Mouse (Mus musculus) liver (tissue): ENCODE measurements around the gene Iqcf3.
A peak's percentile ranks its signal among the peaks of the same experiment; 100 is the strongest.
"Not testable (repeated sequence)": the region's sequence is repeated elsewhere in the genome, so short reads cannot be mapped to it uniquely, and the experiment has no call there.

Experiments used
- DNase-seq: peaks from one replicate; pipeline ENCODE4 v3.0.0-alpha.2; 2020; ENCODE audit warnings: mixed read lengths

Gene Iqcf3

GRCm38 (mm10) chr9:106561531-106561930, at the start of gene Iqcf3:
Gene Iqcf3 (minus strand): TSS chr9:106561631.
- DNase-seq = no peak

- no peak for DNase-seq
Measured at GRCm38 (mm10) chr9:106610727-106611126, 49.3 kb upstream of the Iqcf3 start.

DNA sequence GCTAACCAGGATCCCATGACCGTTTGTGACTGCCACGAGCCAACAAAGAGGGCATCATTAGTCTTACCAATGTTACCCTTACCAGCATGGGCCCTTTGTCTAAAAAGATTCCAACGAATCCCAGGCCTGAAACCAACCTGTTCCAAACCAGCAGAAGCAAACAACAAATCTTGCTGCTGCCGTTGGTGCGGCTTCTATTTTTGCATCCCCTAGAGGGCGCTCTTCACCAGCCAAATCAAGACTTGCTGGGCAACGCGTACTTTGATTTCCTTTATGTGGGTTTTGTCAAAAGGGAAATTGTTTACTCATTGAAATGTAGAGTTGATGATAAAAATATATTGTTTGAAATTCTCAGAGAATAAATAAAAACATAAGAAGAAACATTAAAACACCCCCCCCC, 39.1 kb upstream of the Iqcf3 start:
- peak; percentile 44 for DNase-seq

DNA sequence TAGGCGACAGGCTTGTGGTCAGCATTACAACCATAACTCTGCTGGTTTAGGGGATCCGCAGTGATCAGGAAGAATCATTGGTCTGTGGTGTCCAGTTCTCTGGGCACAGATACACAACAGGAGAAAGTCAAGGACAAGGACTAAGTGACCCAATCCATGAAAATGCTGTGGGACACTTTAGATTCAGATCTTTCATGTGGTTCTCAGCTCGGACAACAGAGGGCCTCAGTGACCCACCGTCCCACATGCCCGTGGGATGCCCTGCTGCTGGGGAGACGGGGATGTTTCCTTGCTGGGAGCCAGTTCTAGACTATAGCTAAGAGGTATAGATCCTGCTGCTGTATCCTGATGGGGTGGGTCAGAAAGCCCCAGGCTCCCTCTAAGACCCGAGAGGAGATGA, 37.0 kb upstream of the Iqcf3 start:
- no peak for DNase-seq

GRCm38 (mm10) chr9:106595836-106596235, 34.4 kb upstream of the Iqcf3 start:
- no peak for DNase-seq

DNA sequence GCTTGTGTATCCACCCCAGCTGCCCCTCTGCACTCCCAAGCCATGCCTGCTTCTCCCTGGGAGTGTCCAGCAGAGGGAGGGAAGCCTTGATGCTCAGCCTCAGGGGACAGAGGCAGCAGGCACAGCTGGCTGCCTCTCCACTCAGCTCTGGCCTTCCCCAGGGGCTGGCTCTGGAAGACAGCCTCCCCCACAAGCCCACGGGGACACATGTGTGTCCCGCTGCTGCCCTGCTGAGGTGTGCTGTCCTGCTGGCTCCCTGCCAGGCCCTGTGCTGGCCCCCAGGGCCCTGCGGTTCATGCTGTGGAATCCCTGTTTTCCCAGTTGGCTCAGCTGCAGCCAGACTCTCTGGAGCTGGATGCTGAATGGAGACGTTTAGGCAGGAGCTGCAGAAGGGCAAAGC, 34.0 kb upstream of the Iqcf3 start:
- DNase-seq = not testable (repeated sequence)

GRCm38 (mm10) chr9:106592158-106592557, 30.7 kb upstream of the Iqcf3 start:
- DNase-seq = no peak

DNA sequence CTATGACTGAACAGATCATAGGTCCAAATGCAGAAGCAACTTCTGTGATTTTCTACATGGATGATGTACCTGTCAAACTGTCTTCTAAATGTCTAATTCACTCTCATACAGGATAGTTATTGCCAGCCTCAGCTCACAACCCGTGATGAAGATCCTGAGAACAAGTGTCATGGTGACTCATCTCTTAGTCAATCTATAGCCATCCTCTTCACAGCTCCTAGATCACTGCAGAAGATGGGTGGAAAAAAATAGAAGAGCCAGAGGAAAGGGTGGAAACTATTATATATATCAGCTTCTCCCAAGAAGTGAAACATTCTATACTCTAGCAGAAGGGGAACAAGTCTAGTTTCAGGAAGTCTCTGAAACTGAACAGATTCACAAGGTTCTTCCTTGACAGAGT, 21.1 kb upstream of the Iqcf3 start:
- DNase-seq = no peak

GRCm38 (mm10) chr9:106580016-106580415, 18.6 kb upstream of the Iqcf3 start:
- DNase-seq = no peak

DNA sequence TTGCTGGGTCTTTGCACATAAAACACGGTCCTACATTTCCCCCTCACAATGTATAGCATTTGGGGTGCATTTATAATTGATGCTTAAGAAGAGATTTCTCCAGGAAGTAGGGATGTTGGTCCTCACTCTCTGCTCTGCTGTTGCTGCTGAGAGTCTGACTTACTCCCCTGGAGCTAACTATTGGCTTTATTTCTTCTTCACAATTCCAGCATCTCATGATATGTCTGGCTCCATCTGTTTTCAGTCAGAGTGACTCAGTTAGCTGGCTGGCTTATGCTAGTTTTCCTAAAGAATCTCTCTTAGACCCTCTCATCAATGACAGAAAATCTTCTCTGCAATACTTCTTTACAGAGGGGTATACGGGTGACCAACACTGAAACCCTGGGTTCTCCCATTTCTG, 14.7 kb upstream of the Iqcf3 start:
- DNase-seq = no peak

- no peak for DNase-seq
Measured at GRCm38 (mm10) chr9:106573366-106573765, 11.9 kb upstream of the Iqcf3 start.

DNA sequence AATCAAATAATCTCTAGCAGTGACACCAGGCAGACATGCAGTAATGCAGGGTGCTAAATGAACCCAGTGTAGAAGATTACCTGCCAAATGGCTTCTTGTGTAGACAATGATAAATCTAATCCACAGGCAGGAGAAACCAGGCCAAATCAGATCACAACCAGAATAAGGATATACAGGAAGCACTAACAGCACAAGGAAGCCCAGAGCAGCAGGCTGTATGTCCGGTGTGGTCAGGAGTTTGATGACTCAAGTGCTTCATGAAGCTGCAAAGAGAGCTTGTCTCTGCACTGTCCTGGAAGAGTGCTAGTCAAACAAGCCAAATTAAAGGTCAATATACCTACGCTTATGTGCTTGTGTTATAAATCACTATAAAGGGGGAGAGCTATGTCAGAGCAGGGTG, 10.8 kb upstream of the Iqcf3 start:
- DNase-seq = no peak

DNA sequence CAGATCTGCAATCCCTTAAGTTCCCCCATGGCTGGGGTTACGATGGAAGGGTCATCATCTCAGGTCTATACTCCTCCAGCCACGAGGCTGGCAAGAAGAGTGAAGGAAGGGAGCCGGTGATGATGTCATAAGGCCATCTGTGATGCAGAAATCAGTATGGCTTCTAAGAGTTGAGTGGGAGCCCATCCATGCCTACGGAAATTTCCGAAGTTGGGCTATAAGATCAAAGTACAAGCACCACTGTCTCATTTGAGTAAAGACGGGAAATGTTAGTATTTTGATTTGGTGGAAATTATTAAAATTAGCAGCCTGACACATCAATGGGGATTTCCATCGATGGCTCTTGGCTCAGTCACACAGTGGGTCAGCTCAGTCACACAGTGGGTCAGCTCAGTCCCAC, 9.5 kb upstream of the Iqcf3 start, which contains the start of gene Iqcf4:
Gene Iqcf4, minus strand, starts transcription at position 101 of the 400 bp plus-strand sequence.
- no peak for DNase-seq

DNA sequence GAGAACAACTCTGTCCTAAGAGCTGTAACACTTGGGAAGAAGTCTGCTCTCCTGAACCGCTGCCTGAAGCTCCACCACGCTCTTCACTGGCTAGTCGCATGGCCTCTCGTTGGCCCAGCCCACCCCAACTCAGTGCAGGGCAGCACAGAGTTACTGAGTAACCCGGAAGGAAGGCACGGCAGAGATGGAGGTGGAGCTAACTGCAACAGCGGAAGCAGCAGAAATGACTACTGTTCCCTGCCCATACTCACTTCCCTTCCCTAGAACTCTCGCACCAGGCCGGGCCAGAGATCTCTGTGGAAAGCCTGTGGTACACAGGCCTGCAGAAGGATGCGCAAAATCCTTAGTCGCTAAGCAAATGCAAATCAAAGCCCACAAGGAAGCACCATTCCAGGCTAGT, 5.0 kb upstream of the Iqcf3 start:
- peak; percentile 42 for DNase-seq

DNA sequence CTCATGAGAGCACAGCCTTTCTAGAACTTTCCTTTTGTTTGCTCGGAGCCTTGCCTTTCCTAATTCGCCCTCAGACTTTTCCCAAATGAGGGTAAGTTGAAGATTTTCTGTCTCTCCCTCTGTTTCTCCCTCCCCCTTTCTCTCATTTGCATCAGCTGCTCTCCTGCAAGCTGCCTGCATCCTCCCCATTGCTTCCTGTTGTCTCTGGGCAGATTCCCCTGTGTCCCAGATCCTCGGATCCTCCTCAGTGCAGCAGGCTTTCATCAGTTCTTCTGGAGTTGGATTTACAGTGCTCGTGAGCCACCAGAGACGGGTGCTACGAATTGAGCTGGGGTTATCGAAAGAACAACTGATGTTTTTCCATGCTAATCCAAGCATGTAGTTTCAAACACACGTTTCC, 2.6 kb upstream of the Iqcf3 start:
- no peak for DNase-seq

GRCm38 (mm10) chr9:106562291-106562690, 860 bp upstream of the Iqcf3 start:
- no peak for DNase-seq

DNA sequence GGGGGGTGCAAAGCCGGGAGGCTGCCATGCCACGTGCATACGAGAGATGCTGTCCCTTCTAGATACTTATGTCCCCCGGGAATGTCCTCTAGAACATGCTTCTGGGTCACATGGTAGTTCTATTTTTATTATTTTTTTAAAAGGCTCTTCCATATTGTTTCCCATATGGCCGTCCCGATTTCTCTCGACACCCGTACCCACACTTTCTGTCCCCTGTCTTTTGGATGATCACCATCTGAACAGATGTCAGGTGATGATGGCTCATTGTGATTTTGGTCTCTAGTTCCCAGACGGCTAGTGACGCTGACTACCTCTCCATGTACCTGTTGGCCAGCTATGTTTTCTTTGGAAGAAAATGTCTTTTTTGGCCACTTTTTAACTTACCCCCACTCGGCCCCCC, 26.5 kb downstream of the Iqcf3 start:
- DNase-seq = no peak

DNA sequence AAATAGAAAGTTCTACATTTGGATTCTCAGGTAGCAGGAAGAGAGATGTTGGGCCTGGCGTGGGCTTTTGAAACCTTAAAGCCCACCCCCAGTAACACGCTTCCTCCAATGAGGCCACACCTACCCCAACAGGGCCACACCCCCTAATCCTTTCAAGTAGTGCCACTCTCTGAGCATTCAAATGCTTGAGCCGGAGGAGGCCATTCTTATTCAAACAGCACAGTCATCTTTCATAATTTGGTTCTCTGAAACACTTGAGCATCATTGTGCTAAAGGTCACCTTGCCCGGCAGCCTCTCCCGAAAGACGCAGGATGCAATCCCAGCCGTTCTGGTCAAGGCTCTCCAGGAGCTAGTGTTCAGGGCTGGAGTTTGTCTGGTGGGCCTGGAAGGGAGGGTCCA, 27.1 kb downstream of the Iqcf3 start:
- DNase-seq = no peak

GRCm38 (mm10) chr9:106531833-106532232, 29.6 kb downstream of the Iqcf3 start:
- peak; percentile 21 for DNase-seq

GRCm38 (mm10) chr9:106519909-106520308, 41.5 kb downstream of the Iqcf3 start:
- no peak for DNase-seq

GRCm38 (mm10) chr9:106519433-106519832, 42.0 kb downstream of the Iqcf3 start:
- no peak for DNase-seq

GRCm38 (mm10) chr9:106514273-106514672, 47.2 kb downstream of the Iqcf3 start, which contains the start of gene Iqcf5:
Gene Iqcf5 (plus strand): TSS chr9:106514573.
- DNase-seq = no peak

DNA sequence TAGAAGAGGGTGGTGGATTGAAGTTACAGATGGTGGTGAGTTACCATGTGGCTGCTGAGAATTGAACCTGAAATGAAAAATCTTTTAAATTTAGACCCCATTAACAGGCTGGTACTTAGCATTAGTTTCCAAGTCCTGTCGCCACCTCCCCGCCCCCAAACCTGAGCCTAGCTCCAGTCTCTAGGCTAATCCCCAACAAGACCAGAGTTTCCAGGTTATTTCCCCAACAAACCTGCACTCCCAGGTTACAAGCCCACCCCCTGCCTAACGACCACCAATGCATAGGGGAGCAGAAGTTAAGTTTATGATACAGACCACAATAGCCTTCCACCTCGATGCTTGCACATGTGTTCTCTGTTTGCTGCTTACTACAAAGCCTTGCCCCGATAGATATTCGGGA, 47.9 kb downstream of the Iqcf3 start:
- no peak for DNase-seq

DNA sequence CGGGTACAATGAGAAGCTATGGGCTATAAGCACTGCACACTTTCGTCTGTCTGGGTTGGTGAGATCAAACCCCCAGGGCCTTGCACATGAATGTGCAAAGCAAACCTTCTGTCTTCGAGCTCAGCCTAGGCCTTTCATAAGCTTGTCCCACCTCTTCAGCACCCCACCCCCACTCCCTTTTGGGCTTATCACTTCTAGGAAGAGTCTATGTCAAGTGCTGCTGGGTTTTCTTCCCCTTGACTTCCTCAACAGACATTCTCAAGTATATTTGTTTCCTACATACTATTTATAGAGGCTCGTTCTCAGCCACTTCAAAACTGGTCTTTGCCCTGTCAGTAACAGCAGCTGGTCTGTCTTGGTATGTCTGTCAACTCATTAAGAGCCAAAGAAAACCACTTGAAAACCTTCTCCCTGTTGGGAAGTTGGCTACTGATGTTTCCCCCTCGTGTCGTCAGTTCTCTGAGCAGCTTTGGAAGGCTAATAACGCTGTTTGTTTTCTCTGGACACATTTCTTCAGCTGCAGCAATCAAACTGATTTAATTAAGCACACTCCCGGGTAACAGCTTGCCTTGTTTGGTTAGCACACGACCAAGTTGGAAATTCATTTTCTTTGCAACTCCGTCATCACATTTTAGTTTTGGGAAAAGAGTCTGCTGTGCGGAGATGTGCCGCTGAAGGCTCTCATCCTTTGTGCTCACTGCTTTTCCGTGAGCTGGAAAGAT, 48.5 kb downstream of the Iqcf3 start:
- peak; percentile 27 for DNase-seq

DNA sequence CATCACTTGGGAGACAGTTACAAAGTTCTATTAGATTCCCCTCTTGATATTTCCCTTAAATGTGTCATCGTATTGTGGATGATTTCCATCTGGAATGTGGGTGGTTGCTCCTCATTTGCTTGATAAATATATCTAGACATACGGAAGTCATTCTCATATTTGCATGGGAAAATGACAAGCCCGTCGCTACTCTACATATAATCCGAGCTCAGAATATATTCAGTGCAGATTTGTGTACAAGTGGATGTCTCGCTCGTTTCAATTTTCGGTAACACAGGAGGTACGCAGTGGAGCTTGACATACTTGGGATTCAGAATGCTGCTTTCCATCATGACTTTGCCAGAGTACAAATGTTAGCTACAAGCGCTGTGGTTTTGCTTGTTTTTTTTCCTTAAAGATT, 52.1 kb downstream of the Iqcf3 start:
- no peak for DNase-seq
